Mouse (Mus musculus) fat pad, adult 2 months (tissue): Measurements from ENCODE around the gene St6gal1.

Experiments used
- DNase-seq: peaks from one replicate; pipeline ENCODE4 v3.0.0-alpha.2; 2011; ENCODE audit warnings: low read depth, low spot score; ENCODE audit errors: extremely low read depth

St6gal1 gene

DNA sequence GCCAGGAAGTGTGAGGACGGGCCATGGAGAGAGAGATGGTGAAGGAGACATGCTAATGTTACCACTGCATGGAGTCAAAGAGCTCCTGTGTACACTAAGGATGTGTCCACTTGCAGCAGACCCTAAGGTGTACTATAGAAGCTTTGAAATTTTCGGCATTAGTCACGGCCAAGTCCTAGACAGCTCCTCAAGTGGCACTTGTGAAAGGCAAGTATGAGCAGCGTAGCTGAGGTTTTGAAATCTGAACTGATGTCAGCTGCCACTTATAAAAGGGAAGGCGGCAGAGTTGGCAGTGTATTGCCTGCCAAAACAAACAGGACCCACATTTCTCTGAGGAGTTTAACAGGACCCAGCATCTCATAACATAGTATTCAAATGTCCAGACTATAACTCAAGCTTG, 71.2 kb downstream of the St6gal1 start:
- DNase-seq = no peak

DNA sequence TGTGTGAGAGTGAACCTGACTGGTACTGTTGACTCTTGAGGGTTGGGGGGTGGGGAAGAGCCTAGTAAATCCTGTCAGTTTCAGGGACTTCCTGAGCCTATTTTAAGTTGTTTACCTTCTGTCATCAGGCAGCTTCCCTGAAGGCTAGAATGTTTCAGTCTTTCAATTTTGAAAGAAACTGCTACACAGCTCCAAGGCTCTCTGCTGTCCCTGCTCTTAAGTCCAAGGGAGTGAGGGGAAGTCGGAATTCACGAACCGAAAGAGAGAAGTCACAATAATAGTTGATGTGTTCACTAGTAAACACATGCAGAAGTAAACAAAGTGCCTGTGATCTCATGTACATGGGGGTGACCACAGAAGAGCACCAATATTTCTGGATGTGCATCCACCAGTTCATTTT, 72.2 kb downstream of the St6gal1 start:
- no peak for DNase-seq

DNA sequence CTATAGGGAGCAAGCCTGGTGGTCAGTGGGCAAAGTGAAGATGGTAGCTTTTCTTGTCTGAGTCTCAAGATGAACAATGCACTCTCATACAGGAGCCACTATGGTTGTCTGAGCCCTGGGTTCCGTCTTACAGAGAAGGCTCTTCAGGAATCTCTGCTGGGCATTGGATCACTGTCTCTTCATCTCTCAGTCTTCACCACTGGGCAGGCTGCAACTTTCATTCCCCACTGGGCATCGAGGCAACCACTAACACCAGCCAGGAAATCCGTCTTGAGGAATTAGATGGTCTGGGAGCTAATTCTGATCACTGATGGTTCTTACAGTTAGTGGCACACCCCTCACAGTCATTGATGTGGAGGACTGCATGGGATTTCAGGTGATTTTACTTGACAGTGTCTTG, 73.9 kb downstream of the St6gal1 start:
- no peak for DNase-seq

DNA sequence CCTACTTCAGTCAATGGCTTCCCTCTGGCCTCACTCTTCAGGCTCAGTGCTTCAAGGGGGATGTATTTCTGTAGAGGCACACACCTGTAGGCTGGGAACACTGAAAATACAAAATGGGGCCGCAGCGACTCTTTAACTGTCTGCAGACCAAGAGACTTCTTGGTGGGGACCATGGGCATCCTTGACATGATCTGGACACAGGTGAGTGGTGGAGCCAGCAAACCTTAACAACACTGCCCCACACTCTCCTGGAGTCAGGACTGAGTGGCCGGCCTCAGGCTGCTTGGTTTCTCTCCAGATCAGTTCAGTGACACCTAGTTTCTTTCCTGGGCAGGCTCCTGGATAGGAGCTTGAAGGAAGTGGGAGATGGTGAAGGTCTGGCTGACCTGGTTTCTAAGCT, 74.4 kb downstream of the St6gal1 start:
- DNase-seq = no peak

DNA sequence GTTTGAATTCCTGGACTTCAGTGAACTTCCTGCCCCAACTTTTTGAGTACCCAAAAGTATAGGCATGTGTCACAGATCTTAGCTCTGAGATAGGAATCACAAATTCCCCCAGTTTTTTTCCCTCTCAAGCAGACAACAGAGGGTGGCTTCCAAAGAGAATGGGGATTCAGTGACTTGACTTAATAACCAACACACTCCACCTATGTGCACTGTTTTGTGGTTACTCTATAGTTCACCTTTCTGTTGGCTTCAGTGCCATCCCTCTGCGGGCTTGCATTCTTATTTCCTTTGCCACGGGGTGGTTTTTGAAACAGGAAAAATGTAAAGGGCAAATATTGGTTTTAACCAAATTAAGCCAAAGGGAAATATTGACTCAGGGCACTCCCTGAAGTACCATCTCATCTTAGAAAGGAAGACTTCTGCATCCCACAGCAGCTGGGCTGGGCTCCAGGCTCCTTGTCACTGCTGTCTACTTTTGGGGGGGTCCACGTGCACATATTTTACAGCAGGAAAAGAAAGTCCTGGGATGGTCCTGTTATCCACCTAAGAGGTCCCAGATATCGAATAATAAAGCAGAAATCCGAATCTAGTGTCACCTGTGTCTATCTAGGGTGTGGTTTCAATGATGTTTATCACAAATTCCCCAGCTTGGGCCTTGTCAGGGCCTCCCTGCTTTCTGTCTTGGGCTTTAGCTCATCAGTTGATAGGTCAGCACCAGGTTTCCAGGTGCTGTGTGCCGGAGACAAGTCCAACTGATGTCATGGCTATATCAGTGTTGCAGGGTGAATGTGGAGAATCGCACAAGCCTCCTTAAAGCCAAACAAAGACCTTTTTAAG, 75.6 kb downstream of the St6gal1 start:
- no peak for DNase-seq

DNA sequence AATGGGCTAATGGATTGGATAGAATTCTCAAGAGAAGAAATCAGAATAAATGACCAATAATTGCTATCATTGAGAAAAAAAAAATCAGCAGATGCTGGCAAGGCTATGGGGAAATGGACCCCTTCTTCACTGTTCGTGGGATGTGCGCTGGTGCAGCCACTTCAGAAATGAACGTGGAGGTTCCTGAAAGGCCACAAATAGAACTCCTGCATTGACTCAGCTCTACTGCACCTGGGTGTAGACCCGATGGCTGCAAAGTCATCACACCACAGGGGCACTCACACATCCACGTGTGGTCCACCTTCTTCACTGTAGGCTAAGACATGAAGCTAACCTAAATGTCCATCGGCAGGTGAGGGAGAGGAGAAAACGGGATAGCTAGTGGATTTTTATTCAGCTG, 77.2 kb downstream of the St6gal1 start:
- DNase-seq = no peak

DNA sequence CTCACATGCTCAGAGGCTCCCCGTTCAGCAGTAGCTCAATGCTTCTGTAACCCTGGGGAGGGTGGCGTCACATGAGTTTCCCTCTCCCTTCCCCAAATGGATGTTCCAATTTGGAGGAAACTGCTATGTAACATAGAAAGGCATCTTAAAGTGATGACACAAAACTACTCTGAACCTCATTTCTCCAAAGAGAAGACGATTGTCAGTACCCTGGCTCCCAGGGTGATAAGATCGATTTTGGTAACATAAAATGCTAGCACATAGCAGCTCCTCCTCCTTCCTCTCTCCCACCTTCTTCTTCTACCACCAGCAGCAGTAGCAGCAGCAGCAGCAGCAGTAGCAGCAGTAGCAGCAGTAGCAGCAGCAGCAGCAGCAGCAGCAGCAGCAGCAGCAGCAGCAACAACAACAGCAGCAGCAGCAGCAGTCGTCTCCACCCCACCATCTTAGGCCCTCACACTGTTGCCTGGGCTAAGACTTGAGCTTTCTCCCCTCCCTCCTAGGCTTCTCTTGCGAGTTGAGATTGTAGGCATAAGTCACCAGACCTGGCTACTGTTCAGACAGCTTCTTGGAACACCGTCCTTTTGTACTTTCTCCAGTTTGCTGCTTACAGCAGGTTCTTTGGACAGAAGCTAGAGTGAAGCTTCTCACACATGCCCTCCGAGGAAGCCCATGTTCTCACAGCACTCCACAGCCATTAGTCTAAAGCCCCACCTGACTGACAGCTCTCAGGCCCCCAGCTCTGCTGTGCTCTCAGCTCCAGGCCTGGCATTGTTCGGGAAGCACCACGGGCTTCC, 81.5 kb downstream of the St6gal1 start:
- no peak for DNase-seq

DNA sequence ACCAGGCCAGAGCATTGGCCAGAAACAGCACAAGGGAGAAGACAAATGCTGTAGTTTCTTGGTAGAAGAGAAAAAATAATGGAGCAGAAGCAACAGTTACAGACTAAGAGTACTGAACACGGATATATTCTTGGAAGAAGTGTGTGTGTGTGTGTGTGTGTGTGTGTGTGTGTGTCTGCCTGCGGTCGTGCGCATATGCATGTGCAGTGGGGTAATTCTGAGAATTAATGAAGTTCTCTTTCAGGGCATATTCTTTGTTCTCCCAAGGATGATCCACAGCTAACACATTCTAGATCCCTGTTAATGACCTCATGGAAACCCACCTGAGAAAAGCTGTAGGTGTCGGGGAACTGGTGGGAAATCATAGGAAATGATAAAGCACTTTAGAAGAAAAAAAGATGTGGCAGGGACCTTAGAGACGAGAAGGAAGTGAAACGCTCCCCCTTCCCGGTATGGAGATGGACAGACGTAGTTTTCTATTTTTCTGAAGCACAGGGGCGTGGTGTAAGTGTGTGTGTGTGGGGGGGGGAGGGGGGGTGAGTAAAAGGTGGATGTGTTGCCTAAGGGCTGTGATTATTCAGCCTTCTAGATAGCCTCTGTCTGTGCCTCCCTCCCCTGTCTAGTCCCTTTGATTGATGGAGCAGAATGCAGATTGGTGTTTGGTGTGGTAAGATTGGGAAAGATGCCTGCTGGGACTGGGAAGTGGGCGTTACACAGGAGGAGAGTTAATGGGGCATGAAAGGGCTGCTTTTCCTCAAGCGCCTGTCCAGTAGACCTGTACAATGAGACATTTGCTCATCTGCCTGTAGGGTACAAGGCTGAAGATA, 82.8 kb downstream of the St6gal1 start:
- no peak for DNase-seq

DNA sequence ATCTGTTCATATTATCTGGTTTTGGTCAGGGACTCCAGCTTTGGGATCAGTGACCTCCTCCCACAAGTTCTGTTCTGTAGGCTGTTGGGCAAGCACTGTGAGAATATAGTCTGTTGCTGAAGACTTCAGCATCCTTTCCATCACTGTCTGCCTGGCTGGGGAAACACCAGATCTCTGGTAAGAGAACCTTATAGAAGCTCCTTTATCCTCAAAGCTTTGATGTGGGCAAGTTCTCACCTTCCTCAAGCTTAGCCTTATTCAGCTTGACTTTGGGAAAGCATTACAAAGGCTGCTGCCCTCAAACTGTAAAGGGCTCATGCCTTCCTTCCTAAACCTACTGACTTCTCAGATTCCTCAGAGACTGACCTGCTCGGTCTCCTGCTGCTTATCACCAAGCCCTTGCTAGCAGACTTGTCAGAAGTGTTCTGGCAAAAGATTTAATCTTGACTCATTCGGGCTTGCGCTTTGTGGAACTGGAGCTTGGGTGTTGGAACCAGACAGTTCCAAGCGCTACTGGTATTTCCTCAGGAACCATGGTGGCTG, 83.5 kb downstream of the St6gal1 start:
- no peak for DNase-seq

DNA sequence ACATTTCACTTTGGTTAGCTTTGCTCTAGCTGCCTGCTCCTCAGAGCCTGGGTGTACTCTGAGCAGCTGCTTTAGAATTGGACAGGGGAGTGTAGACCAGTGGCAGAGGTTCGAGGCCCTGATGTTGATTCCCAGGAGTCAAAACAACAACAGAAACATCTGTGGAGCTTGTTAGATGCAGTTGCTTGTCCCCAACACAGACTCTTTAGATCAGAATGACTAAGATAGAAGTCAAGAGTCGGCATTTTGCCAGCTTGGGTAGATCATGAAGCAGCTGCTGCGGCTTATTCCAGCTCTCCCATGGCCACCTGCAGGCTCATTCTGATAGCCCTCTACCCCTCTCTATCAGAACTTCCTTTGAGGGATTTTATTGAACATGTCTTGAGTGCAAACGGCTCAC, 84.5 kb downstream of the St6gal1 start:
- no peak for DNase-seq

DNA sequence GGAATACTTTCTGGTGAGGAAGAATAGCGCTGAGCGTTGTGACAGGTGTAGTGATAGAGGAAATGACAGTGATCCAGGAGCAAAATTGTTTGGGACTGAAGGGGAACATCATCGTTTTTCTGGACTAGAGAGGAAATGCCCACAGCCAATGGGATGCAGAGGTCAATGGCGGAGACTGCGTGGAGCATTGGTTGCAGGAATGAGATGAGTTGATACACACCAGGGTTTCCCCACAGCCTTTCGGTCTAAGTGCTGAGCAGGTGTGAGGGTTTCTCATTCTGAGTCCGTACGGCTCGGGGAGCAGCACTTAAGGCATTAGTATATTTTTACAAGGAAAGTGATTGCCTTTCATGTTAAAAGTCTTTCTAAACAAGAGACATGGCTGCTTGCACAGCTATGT, 88.1 kb downstream of the St6gal1 start:
- DNase-seq = no peak

DNA sequence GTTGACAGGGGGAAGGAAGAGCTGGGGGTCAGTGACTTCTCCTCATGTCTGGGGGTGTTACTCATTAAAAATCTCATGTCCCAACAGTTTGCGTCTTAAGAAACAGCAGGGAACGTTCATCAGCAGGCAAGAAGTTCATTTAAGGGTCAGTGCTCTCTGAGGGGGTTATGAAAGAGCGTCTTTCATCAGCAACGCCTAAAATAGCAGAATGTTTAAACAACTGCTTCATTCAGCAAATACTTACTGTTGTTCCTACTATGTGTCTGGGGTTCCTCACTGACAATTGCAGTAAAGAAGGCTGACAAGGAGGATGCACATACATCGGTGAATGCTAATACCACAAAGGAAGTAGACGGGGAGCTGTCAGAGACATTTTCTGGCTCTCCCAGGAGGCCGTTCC, 90.2 kb downstream of the St6gal1 start:
- DNase-seq = no peak

DNA sequence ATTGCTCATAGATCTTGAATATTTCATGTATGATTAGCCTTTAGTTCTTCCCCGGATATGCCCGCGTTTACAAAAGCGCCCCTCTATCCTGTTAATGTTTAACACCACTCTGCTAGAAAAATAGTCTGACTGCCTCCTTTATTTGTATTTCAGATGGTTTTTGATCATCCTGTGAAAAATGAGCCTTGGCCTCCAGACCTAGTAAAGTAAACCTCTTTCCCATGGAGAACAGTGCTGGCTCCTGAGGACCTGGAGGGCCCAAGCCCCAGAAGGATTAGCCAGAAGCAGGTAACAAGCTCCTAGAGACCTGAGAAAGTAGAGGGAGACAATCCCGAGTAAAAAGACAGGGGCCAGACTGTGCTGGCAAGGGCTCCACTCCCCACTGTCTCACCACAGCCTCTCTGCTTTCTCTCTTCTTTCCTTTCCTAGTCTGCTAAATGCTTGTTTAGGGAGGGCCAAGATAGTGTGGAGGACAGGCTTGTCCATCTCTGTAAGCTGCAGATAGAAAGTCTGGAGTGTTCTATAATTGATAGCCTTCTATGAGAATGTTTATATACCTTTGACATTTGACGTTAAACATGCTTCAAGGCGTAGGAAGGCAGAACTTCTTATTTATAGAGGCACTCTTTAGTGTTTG, 93.0 kb downstream of the St6gal1 start:
- DNase-seq = no peak

DNA sequence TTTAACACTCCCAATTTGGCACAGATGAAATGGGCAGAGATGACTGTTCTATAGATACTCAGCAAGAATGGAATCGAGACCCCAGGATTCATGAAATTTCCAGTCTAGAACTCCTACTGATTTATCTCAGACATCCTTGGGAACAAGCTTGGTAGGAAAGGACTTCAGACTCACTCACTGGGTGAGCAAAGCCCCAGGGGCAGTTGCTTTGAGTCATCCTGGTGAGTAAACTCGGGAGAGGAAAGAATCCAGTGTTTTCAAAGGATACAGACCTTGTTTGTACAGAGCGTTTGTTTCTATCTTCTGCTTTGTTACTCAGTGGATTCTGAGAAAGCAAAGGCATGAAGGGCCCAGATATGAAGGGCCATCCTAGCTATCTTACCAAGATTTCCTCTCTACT, 95.5 kb downstream of the St6gal1 start:
- DNase-seq = no peak

DNA sequence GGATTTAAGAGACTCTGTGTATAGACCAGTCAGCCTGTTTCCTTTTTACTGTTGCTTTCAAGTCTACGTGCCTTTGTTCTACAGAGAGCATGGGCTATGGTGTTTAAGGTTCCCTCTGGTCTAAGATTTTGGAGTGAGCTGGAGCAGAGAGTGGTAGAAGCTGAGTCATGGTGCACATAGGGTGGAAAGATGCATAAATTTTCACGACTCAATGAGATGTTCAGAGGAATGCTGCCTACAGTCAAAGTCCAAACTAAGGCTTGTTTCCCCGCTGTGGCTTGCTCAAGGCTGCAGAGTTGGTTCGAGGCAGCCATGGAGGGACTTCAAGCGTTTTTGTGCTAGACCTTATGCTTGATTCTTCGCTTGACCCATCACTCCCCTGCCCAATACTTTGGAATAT, 96.0 kb downstream of the St6gal1 start:
- no peak for DNase-seq

DNA sequence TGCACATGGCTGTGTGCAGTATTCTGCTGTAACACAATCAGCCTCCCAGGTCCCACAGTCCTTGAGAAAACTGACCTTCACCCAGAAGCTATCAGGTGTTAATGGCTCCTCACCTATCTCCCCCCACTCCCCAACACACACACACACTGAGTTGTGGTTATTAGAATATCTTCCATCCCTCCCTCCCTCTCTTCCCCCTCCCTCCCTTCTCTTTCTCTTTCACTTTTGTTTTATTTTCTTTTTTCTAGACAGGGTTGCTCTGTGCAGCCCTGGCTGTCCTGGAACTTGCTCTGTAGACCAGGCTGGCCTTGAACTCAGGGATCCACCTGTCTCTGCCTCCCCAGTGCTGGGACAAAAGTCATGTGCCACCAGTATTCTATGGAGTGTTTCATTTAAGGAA, 97.9 kb downstream of the St6gal1 start:
- no peak for DNase-seq

DNA sequence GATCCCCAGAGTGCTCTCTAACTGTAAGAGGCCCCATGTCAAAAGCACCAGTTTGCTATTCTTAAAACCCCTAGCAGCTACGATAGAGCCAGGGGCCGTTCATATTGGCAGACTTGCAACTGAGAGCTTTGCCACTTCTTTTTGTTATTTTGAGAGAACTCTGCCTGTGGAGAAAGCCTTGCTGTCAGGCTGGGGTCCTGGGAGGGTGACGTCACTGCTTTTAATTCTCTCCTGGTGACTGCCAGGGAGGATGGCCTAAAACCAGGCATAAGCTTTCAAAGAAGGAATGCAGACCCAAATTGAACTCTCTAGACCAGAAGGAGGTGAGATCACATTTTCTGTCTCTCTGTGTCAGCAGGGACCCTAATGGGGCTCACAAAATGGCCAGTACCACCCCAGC, 99.4 kb downstream of the St6gal1 start:
- DNase-seq = no peak

DNA sequence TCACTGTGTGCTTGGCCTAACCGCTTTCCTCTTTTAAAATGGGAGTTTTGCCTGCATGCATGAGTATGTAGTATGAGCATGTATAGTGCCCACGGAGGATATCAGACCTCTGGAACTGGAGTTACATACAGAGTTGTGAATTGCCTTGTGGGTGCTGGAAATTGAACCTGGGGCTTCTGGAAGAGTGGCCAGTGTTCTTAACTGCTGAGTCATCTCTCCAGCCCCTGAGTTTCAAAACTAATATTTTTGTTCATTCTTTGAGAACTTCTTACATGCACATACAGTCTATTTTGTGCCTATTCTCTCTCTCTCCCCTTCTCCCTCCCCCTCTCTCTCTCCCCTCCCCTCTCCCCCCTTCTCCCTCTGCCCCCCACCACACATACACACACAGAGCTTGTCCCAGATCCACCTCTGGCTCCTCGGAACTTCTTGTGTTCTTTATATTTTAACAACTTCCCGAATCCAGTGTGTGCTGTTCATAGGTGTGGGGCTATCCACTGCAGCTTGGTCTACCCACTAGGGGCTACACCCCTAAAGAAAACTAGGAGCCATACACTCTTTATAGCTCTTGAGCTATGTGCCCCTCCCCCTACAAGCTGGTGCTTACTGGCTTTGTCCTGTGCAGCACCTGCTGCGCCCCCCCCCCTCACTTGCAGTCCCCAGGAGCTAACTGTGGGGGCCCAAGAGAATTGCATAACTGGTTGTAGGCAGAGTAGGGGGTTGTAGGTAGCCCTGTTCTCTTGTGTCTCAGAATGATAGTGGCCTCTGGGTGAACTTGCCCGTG, 100.5 kb downstream of the St6gal1 start:
- DNase-seq = no peak

DNA sequence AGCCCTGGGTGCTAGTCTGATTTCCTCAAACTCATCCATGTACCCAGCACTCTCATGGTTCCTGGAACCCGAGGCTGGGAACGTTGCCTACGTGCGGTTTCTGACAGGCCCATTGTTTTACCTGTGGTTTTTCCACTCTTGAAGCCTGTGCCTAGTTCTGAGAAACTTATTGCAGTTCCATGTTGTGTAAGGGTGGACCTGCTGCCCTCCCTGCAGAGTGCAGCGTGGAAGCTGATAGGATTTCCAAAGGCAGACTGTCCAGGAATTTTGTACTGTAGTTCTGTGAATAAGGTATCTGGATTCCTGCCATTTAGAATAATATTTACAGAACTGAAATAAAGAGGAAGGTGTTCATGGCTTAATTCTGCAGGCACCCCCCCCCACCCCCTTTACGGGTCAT, 102.1 kb downstream of the St6gal1 start:
- DNase-seq = no peak

DNA sequence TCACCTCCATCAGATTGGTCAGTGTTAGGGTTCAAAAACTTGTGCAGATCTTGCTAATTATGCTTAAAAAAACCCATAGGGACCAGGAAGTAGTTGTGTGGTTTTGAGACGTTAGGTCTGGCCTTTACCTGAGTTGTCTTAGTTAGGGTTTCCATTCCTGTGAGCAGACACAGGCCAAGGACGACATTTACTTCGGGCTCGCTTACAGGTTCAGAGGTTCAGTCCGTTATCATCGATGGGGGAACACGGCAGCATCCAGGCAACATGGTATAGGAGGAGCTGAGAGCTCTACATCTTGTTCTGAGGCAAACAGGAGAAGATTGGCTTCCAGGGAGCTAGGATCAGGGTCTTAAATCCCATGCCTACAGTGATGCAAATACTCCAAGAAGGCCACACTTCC, 102.7 kb downstream of the St6gal1 start:
- no peak for DNase-seq
